Mouse (Mus musculus): ENCODE measurements around the gene Supt4a.
A peak's percentile ranks its signal among the peaks of the same experiment; 100 is the strongest.

The Supt4a gene

DNA sequence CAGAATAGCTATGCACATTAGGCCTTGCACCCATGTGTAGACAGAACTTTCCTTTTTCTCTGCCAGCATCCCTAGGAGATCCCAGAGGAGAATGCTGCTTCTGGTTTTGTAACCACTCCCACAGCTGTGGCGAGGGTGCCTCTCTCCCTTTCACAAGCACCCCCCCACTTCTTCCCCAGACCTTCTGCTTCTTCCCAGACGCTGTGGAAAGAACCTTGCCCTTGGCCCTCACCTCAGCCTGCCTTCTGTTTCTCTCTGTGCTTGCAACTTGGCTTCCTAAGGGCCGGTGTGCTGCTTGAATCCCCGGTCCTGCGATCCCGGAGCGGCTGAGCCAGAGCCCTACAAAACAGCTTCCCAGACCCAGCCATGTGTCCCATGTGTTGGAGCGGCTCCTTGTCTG, 13.7 kb downstream of the Supt4a start:
- DNase-seq (ENCODE audit: low read depth, low spot score), result peak; percentile 82

DNA sequence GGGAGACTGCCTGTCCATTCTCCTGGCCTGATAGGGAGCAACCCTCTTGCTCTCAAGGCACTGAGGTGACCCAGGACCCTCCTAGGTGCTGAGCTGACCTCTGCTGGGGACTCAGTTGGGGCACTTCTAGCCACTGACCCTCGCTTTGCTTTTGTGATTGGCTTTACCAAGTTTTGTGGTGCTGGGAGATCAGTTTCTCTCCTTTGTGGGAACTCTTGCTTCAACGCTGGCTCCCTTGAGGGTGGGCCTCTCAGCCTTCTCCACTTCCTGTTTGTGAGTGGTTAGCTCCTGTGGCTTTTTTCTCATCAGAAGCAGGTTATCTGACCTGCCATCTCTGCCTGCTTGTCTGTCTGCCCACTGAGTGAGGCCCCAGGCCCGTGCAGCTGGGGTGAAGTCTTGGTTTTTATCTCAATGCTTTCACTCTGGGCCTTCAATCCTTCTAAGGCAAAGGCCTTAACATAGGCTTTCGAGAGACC, 14.2 kb downstream of the Supt4a start:
- peak; percentile 91 for DNase-seq (ENCODE audit: low read depth, low spot score)

DNA sequence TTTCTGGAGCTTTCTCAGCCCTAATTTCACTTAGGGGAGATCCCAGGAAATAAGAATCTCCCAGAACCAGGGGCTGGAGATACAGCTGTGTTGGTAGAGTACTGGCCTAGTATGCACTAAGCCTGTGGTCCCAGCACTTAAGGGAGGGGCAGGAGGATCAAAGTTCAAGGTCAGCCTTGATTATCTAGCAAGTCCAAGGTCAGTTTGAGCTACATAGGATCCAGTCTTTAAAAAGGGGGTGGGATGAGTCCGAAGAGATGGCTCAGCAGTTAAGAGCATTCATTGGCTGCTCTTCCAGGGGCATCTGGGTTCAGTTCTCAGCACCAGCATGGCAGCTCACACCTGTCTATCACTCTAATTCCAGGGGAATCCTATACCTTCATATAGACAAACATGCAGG, 15.0 kb downstream of the Supt4a start:
- peak; percentile 76 for DNase-seq (ENCODE audit: low read depth, low spot score)

DNA sequence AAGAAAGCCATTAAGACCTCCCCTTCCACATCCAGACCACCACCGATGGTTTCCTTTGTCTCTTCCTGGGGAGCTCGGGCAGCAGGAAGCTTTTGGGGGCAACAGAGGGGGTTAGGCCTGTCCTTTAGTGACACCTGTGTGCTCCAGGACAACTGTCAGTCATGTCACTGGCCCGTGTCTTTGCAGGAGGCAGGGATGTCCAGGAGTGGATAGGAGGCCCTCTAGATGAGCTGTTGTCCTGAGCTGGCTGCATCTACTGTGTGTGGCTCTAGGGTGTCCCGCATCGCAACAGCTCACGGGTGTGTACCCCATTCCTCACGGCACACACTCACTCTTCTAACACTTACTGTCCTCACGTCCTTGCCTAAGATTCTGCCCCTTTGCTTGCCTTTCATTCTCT, 15.9 kb downstream of the Supt4a start:
- peak; percentile 60 for DNase-seq (ENCODE audit: low read depth, low spot score)

DNA sequence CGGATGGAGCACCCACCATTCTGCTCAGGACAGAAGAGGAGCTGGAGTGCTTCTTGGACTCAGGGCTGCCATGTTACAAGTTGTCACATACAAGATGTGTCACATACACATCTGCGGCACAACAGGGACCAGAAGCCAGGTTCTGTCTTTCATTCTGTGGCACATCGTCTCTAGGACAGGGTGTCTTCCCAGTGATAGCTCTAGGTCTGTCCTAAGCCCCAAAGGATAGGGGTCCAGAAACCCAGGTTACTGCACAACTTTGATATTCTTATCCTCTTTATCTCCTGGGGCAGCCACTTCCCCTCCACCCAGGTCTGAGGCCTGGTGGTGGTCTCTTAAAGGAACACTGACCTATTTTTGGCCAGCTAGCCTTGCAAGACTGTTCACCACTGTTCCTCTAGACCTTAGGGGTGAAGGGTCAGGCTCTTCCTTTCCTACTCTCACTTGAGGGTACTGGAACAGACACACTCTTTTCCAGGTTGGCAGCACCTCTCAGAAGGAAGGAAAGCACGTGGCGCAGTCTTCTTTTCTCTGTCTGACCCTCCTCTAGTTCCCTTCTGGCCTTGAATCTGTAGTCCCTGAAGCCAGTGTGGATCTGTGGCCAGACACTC, 16.6 kb downstream of the Supt4a start:
- peak; percentile 73 for DNase-seq (ENCODE audit: low read depth, low spot score)

DNA sequence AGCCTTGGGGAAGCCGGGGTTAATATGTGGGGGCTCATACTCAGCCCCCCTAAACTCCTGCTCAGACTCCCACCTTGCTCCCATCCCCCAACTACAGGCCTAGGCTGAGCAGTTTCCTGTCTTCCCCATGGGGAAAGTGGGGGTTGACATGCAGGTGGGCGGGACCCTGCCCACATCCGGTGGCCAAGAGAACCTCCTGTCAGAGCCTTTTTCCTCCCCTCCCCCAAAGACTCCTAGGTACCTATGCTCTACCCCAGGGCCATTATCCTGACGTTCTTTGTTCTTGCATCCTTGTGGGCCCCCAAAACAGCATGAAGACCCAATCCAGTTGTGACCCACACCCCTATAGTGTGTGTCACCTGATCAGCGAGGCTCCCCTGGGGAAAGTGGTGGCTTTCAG, 17.3 kb downstream of the Supt4a start:
- DNase-seq (ENCODE audit: low read depth, low spot score), result peak; percentile 96

DNA sequence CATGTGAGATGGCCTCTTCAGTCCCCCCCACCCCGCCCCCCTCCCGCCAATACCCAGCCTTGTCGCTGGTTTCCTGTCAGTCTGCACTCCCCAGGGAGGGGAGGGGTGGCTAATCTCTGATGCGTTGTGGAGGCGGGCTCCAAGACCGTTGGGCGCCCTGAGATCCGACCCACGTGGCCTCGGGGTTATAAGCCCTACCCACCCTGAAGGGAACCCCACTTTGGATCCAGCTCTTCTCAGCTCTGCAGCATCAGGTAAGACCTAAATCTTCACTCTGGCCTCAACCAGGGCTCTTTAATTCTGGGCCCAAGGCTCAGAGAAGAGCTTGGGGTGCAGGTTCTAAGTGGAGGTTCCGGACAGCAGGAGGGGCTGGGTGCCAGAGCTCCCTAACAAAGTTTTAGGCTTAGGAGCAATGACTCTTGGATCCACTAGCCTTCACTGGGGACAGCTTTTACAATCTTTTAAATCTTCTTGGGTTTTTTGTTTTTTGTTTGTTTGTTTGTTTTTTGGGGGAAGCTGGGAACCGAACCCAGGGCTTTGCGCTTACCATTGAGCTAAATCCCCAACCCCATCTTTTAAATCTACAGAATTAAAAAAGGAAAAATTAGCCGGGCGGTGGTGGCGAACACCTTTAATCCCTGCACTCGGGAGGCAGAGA, 18.1 kb downstream of the Supt4a start:
- peak; percentile 99 for DNase-seq (ENCODE audit: low read depth, low spot score)

DNA sequence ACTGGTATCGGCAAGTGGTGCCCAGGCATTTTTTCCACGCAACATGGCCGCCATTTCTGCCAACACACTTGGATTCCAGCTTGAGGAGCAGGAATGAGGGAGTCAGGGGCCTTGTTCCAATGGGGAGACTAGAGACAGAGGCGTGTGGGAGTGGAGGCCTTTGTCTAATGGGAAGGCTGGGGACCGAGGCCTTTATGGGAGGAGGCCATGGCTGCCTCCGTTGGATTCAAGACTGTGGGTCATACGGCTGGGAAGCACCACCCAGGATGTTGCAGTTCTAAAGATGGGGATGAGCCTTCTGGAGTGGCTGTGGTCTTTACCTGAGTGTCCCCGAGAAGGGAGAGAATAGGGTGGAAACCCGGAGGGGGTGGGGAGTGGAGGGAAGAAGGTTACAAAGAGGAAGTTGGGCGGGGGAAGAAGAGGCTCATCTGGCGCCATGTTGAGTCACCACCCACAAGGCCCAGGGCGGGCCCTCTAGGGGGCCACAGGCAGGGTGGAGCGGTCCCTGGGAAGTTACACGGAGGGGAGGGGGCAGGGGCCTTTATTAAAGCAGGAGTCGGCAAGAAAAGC, 19.0 kb downstream of the Supt4a start:
- DNase-seq (ENCODE audit: low read depth, low spot score), result peak; percentile 88

DNA sequence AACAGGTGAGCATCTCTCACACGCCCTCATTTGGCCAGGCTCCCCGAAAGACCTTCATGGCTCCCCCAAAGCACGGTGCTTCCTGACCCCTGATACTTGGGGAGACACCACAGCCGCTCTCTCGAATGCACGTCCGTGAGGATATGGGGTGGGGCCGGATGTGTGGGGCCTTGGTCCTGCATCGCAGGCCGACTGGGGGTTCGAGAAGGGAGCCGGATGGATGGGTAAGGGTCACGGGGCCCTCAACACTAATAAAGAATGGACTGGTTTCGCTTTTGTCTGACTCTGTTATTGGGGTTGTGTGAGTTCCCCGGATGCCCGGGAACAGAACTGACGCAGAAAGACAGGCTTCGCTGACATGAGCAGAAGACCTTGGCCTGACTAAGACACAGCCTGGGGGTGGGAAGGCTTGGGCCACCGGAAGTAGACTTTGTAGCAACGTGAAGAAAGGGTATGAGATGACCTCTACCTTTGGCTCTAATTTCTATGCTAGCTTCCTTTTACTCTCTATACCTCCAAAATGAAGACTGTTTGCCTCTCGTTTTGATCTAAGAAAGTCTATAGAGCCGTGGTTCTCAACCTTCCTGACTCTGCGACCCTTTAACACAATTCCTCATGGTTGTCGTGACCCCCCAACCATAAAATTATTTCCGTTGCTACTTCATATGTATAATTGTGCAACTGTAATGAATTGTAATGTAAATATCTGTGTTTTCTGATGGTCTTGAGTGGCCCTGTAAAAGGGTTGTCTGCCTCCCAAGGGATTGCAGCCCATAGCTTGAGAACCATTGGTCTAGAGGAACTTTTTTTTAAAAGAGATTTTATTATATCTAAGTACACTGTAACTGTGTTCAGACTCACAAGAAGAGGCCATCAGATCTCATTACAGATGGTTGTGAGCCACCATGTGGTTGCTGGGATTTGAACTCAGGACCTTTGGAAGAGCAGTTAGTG, 19.9 kb downstream of the Supt4a start:
- peak; percentile 74 for DNase-seq (ENCODE audit: low read depth, low spot score)

DNA sequence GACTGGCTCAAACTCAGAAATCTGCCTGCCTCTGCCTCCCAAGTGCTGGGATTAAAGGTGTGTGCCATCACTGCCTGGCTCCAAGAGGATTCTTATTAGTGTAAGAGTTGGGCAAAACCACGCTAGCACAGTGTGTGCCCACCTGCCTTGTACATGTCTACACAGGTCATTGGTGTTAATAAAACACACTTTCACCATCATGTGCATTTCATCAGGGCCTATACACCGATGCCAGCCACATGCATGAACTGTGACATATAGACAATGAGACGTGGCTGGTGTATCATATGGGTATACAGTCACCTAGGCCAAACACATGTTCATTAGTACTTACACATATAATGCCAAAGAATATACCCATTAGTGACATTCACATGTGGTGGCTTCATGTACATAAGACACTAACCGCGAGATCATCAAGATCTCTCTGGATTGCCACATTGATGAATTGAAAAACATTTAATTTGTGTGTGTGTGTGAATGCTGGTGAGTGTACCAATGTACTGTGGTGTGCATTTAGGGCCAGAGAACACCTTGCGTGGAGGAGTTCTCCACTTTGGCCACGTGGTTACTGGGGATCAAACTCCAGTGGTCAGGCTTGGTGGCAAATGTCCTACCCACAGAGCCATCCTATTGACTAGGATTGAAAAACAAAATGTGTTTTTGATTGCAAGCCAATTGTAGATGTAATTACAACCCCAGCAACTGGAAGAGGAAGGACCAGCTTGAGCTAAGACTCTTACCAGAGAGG, 21.0 kb downstream of the Supt4a start:
- DNase-seq (ENCODE audit: low read depth, low spot score), result peak; percentile 81

DNA sequence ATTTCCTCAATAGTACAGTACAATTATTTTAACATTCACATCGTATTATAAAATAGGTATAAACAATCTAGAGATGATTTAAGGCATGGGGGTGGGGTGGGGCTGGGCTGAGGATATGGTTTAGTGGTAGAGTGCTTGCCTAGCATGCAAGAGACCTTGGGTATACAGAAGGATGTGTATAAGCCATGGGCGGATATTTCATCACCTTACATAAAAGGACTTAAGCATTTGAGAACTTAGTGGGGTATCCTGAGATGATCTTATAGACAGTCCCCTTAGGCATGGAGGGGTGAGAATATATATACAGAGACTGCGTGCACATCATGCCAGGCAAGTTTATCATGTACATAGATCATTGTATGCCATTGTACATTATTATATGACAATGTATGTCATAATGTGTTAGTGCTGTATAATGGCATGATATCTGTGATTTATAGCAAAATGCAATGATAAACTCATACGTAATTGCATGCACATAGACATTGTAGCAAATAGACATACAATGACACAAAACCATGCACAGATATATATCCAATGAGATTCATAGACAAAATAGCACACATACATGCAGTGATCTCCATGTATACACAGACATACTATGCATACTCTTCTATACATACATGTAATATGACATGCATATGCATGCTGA, 21.7 kb downstream of the Supt4a start:
- peak; percentile 80 for DNase-seq (ENCODE audit: low read depth, low spot score)

DNA sequence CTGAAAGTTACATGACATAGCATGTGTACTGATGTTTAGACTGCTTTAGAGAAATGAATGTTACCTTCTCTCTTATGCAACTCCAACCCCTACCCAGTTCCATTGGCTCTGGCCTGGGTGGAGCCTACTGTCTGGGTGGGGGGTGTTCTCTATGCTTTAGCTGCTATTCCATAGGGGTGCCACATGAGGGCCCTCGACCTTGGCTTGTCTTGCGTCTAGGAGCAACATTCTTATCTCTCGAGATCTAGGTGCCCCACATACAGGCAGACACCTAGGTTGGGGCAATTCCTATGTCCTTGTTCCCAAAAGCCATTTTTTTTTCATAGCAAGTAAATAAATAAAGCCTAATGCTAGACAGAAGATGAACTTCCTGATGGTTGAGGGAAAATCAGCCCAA, 22.3 kb downstream of the Supt4a start:
- DNase-seq (ENCODE audit: low read depth, low spot score), result peak; percentile 92

DNA sequence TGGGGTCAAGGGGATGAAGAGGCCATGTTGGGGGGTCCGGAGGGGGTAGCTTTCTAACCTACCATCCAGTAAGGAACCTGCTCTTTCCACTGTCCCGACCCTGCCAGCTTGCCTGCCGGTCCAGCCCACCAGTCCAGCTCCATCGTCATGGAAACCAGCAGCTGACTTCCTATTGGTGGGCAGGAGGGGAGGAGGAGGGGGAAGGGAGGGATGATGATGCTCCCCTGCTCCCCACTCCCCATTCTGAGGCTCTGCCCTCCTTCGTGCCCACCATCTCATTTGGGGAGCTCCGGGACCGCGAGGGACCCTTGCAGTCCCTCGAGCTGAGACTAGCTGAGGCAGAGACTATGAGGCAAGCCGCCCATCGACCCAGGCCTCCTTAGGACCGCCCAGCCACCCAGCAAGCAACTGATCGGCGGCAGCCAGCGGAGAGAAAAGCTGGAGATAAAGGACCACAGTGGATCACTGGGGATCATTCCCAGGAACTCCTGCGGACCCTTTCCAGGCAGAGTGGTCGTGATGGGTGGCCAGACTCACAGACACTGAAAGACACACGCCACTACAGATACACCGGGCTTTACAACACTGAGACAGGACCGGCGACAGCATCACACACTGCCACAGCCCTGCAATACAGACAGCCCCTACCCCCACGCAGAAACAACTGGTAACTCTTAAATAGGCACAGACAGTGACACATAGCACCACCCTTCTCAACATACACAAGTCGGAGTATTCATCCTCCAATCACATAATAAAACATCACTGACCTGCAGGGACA, 23.1 kb downstream of the Supt4a start, which contains the start of gene Tspoap1:
Tspoap1 (plus strand) TSS at position 241 of the 781 bp plus-strand sequence.
- DNase-seq (ENCODE audit: low read depth, low spot score), result peak; percentile 85

DNA sequence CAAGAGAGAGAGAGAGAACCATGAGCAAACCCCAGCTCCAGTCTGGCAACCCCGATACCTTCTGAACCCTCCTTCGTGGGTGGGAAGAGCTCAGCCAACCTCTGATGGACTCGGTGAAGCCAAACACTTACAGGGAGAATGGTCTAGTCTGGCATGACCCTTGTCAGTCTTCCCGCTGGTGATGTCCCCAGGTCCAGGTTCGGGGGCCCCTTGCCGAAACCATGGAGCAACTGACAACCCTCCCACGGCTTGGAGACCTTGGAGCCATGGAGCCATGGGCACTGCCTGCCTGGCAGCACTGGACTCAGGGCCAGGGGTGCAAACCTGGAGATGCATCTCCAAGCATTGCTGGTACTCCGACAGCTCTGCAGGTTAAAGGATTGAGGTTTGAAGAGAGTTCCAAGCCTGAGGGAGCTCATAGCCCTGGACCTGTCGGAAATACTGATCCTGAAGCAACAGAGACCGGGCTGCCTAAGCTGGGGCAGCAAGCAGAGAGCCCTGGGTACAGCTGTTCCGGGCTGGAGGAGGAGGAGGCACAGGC, 23.9 kb downstream of the Supt4a start:
- no peak for DNase-seq (ENCODE audit: low read depth, low spot score)

DNA sequence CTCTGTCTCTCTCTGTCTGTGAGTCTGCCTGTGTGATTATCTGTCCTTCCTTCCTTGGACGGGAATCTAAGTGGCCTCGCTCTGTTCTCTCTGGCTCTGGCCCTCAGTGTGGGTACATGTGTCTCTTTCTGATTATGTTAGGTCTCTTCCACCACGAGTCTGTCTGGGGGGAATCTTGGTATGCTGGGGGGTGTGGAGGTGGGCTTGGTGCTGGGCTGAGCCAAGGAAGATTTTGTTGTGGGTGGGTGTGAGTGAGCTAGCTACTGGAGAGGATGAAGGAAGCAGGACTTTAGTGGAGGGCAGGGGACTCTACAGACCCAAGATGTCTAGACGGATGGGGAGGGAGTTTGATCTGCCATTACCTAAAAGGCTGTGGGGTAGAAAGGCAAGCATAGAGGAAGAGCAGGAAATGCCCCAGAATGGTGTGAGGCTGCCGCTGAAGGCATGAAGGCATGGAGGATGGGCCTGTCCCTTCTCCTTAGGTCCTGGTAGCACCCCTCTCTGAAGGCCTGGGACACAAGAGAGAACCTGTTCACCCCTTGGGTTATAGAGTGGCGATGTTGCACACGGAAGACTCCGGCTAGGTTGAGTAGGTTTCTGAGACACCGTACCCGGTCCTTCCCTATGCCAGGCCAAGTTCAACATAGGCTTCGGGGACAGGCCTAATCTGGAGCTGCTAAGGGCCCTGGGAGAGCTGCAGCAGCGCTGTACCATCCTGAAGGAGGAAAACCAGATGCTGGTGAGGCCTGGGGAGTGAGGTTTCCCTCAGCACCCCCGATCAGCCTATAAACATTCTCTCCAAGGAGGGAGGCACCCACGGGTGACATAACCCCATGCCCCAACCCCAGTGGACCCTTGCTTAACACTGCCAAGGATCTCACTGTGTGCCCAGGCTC, 24.7 kb downstream of the Supt4a start:
- no peak for DNase-seq (ENCODE audit: low read depth, low spot score)

DNA sequence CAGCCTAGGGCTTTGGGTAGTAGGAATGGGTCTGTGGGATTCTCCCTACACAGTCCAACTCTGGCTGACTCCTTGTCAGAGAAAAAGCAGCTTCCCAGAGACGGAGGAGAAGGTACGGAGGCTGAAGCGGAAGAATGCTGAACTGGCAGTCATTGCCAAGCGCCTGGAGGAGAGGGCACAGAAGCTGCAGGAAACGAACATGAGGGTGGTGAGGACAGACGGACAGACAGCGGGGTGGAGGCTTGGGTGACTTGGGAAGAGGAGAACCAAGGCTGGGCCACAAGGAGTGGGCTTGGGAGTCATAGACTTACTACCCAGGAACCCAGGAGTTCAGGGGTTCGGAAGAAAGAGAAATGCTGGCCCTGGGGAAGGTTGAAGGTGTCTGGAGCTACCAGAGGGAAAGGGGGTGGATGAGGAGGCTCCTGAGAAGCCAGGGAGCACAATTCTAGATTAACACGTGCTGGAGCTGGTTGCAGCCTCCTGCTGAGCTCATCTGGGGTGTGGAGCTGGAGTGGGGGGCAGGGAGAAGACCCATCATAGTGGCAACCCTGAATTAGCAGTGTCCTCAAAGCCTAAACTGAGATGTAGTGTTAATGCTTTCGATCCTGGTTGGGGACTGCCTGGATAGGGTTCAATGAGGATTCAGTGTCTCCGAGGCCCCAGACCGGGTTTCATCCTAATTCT, 25.5 kb downstream of the Supt4a start:
- DNase-seq (ENCODE audit: low read depth, low spot score), result no peak

DNA sequence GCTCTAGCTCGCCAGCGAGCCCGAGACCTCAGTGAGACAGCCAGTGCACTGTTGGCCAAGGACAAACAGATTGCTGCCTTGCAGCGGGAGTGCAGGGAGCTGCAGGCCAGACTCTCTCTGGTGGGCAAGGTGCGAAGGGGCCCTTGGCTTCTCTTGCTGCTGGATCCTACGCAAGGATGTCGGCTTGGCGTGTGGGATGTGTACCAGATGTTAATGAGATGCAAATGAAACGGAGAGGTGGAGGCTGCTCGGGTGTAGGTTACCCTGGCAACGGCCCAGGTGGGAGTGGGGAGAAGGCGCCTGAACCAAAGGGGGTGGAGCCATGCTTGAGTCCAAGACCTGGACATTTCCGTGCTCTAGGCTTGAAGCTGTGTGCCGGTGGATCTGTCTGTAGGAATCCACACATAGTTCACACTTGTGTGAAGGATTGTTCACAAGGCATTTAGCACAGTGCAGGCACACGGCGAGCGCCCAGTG, 26.2 kb downstream of the Supt4a start:
- DNase-seq (ENCODE audit: low read depth, low spot score), result no peak
